Mouse (Mus musculus): ENCODE results near the gene Pln. TPM values are rescaled to one million over a fixed set of nuclear protein-coding genes. Genes with fewer than 3 reads are reported as not detected.

Pln gene
- polyA plus RNA-seq, 1 experiment from 2014 or later = 3.3 TPM

DNA sequence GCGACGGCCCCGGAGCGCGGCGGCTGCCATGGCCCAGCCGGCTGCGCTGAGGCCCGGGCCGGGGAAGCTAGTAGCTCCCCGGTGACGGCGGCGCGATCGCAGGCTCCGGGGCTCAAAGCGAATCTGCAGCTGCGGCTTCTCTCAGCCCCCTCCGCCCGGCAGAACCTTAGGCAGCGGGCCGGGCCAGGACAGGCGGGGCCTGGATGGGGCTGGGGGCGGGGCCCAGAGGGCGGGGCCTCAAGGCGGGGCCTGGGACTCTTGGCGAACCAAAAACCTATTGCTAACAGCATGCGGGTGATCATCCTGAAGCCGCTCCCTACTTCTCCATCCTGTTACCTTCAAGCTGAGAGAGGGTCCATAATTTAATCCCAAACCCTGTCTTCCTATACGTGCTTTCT, 42.2 kb downstream of the Pln start, which contains the start of gene Cep85l:
Gene Cep85l, minus strand, starts transcription at position 239 of the 398 bp plus-strand sequence.
- H3K4me2 ChIP-seq = peak within 1 kb of the TSS; percentile 60
- WGBS = 0% methylated on average over 31 of the region's 31 CpGs
- ATAC-seq (ENCODE audit: insufficient read depth) = peak; percentile 99
- no peak for TF ChIP-seq CTCF (IDR thresholded peaks at IDR 0.05; ENCODE audit: low read depth)
- peak within 1 kb of the TSS; percentile 99 for H3K9ac ChIP-seq
- peaks cover 7% of the 10 kb centered on the region; the same call in 1 of the 2 replicates for H3K4me1 ChIP-seq (ENCODE audit: insufficient read depth)
- peak within 1 kb of the TSS; percentile 98 for H3K27ac ChIP-seq (ENCODE audit: low read depth)
- no peaks in the 10 kb centered on the region for H3K27me3 ChIP-seq (ENCODE audit: insufficient read depth, low read length)
- DNase-seq = peak; percentile 93
- H3K4me3 ChIP-seq (ENCODE audit: low read depth, low read length) = peak within 1 kb of the TSS; percentile 93
- H3K36me3 ChIP-seq (ENCODE audit: insufficient read depth) = no peaks in the 10 kb centered on the region
- no peaks in the 10 kb centered on the region for H3K9me3 ChIP-seq (ENCODE audit: low read depth, low read length)

GRCm38 (mm10) chr10:53382696-53383365, 45.4 kb downstream of the Pln start:
- no peaks in the 10 kb centered on the region for H3K36me3 ChIP-seq (ENCODE audit: insufficient read depth)
- no peak overlapping the region for H3K4me3 ChIP-seq (ENCODE audit: low read depth, low read length)
- H3K9ac ChIP-seq = no peak overlapping the region
- 0 out of 2 replicates have a peak, but pooled peaks cover 4% of the 10 kb centered on the region for H3K4me1 ChIP-seq (ENCODE audit: insufficient read depth)
- no peak overlapping the region for H3K4me2 ChIP-seq
- no peak overlapping the region for H3K27ac ChIP-seq (ENCODE audit: low read depth)
- WGBS = 59% methylated on average over 7 of the region's 7 CpGs
- no peak for ATAC-seq (ENCODE audit: insufficient read depth)
- no peak for TF ChIP-seq CTCF (IDR thresholded peaks at IDR 0.05; ENCODE audit: low read depth)
- no peaks in the 10 kb centered on the region for H3K9me3 ChIP-seq (ENCODE audit: low read depth, low read length)
- H3K27me3 ChIP-seq (ENCODE audit: insufficient read depth, low read length) = no peaks in the 10 kb centered on the region
- no peak for DNase-seq

DNA sequence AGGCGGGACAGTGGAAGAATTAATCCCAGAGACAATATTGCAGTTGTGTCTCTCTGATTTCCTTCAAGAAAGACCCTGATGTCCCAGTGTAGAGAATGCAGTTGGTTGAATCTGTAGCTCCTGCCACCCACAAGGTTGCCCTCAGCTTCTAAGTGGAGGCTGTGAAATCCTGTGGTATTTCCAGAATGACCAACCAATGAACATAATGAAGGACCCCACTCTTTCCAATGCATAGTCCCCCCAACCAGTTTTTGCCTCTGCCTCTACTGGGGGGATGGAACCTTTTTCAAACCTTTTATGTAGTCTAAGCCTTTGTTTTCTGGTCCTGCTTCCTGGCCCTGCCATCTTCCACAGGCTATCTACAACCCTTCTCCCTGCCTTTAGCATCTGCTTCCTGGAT, 47.4 kb downstream of the Pln start:
- Histone ChIP-seq H3K36me3 (ENCODE audit: insufficient read depth) (no peaks in the 10 kb centered on the region), H3K4me1 (ENCODE audit: insufficient read depth) (0 out of 2 replicates have a peak, but pooled peaks cover 3% of the 10 kb centered on the region), H3K4me3 (ENCODE audit: low read depth, low read length) (no peak overlapping the region), H3K27ac (ENCODE audit: low read depth) (no peak overlapping the region), H3K27me3 (ENCODE audit: insufficient read depth, low read length) (no peaks in the 10 kb centered on the region), H3K9me3 (ENCODE audit: low read depth, low read length) (no peaks in the 10 kb centered on the region), H3K4me2 (no peak overlapping the region), H3K9ac (no peak overlapping the region)
- TF ChIP-seq CTCF (IDR thresholded peaks at IDR 0.05; ENCODE audit: low read depth) = no peak
- DNase-seq (no peak), ATAC-seq (ENCODE audit: insufficient read depth) (no peak)
- WGBS = 79% methylated on average over 1 of the region's 1 CpGs

DNA sequence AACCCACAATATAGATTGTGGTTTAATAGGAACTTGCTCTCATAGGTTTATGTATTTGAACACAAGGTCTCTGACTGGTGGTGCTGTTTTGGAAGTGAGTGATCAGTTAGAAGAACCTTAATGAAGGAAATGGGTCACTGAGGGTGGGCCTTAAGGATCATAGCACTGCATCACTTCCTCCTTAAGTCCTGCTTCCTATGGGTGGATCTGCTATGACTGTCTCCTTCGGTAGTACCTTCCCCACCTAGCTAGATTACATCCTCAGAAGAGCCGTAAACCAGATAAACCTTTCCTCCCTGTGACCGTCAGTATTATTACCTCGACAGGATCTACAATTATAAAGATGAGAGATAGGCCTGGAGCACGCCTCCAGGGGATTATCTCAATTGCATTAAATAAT, 48.0 kb downstream of the Pln start:
- Histone ChIP-seq H3K27ac (ENCODE audit: low read depth) (no peak overlapping the region), H3K4me1 (ENCODE audit: insufficient read depth) (no peaks in the 10 kb centered on the region), H3K36me3 (ENCODE audit: insufficient read depth) (no peaks in the 10 kb centered on the region), H3K9ac (no peak overlapping the region), H3K4me3 (ENCODE audit: low read depth, low read length) (no peak overlapping the region), H3K27me3 (ENCODE audit: insufficient read depth, low read length) (no peaks in the 10 kb centered on the region), H3K9me3 (ENCODE audit: low read depth, low read length) (no peaks in the 10 kb centered on the region), H3K4me2 (no peak overlapping the region)
- no peak for DNase-seq
- 70% methylated on average over 5 of the region's 5 CpGs for WGBS
- no peak for ATAC-seq (ENCODE audit: insufficient read depth)
- no peak for TF ChIP-seq CTCF (IDR thresholded peaks at IDR 0.05; ENCODE audit: low read depth)

GRCm38 (mm10) chr10:53388227-53388920, 50.9 kb downstream of the Pln start:
- no peak overlapping the region for H3K4me2 ChIP-seq
- H3K27ac ChIP-seq (ENCODE audit: low read depth) = no peak overlapping the region
- H3K4me1 ChIP-seq (ENCODE audit: insufficient read depth) = no peaks in the 10 kb centered on the region
- TF ChIP-seq CTCF (IDR thresholded peaks at IDR 0.05; ENCODE audit: low read depth) = no peak
- H3K9ac ChIP-seq = no peak overlapping the region
- DNase-seq (peak; percentile 23), ATAC-seq (ENCODE audit: insufficient read depth) (no peak)
- no peak overlapping the region for H3K4me3 ChIP-seq (ENCODE audit: low read depth, low read length)
- no peaks in the 10 kb centered on the region for H3K9me3 ChIP-seq (ENCODE audit: low read depth, low read length)
- H3K36me3 ChIP-seq (ENCODE audit: insufficient read depth) = no peaks in the 10 kb centered on the region
- 59% methylated on average over 6 of the region's 6 CpGs for WGBS
- no peaks in the 10 kb centered on the region for H3K27me3 ChIP-seq (ENCODE audit: insufficient read depth, low read length)

DNA sequence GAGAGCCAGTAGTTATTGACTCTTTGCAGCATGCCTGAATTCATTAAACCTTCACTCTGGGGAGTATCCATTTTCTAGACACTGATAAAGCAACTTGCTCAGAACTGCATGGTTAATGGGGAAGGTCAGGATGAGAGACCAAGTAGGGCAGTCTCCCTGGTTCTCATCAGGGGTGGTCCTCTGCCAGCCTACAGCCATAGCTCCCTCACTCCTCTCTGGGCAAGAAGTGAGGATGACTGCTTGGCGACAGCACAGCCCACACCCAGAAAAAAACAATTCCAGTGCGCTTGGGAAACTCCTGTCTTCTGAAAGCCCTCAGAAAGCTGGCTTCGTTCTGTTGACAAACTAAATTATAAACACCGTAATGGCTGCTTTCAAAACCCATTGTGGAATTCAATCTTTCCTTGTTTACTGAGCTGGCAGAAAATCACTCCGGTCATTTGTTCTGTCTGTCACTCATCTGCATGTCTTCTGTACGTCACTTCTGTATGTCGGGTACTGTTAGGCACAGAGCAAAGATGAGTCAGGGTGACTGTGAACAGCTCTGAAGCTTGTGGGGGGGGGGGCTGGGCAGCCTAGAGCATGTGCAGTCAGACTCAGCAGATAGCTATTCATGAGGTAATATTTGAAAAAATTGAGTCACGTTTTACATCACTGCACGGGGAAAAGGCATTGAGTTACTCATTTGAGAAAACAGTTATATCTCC, 57.6 kb downstream of the Pln start:
- H3K27ac ChIP-seq (ENCODE audit: low read depth) = no peak overlapping the region
- no peaks in the 10 kb centered on the region for H3K36me3 ChIP-seq (ENCODE audit: insufficient read depth)
- DNase-seq (peak; percentile 43), ATAC-seq (ENCODE audit: insufficient read depth) (no peak)
- H3K4me1 ChIP-seq (ENCODE audit: insufficient read depth) = no peaks in the 10 kb centered on the region
- no peaks in the 10 kb centered on the region for H3K9me3 ChIP-seq (ENCODE audit: low read depth, low read length)
- no peak overlapping the region for H3K9ac ChIP-seq
- H3K4me2 ChIP-seq = no peak overlapping the region
- TF ChIP-seq CTCF (IDR thresholded peaks at IDR 0.05; ENCODE audit: low read depth) = no peak
- H3K4me3 ChIP-seq (ENCODE audit: low read depth, low read length) = no peak overlapping the region
- 52% methylated on average over 9 of the region's 9 CpGs for WGBS
- no peaks in the 10 kb centered on the region for H3K27me3 ChIP-seq (ENCODE audit: insufficient read depth, low read length)

Other genes with a start within 250 kb of the Pln start
- 10.3 and 11.6 TPM in 2 replicates for gene Cep85l, start 42.3 kb downstream of the Pln start, polyA plus RNA-seq (2014; fragmentation: Nextera tagmentation; extraction: Ambion mirVana)